Mouse (Mus musculus): ENCODE measurements around the gene Pik3cd.
A peak's percentile ranks its signal among the peaks of the same experiment; 100 is the strongest.
"Not testable (repeated sequence)": the region's sequence is repeated elsewhere in the genome, so short reads cannot be mapped to it uniquely, and the experiment has no call there.

Pik3cd gene

GRCm38 (mm10) chr4:149702210-149702979, at the start of gene Pik3cd:
Gene Pik3cd (minus strand): TSS chr4:149702571.
- no peak for DNase-seq

GRCm38 (mm10) chr4:149750671-149751070, 48.3 kb upstream of the Pik3cd start:
- no peak for DNase-seq

- not testable (repeated sequence) for DNase-seq
Measured at GRCm38 (mm10) chr4:149749663-149750015, 47.3 kb upstream of the Pik3cd start.

- DNase-seq, result no peak
Measured at GRCm38 (mm10) chr4:149749003-149749662, 46.8 kb upstream of the Pik3cd start.

GRCm38 (mm10) chr4:149744119-149744518, 41.7 kb upstream of the Pik3cd start:
- DNase-seq, result no peak

- no peak for DNase-seq
Measured at GRCm38 (mm10) chr4:149742011-149742530, 39.7 kb upstream of the Pik3cd start.

GRCm38 (mm10) chr4:149740301-149740700, 37.9 kb upstream of the Pik3cd start:
- DNase-seq, result no peak

- no peak for DNase-seq
Measured at GRCm38 (mm10) chr4:149739478-149739877, 37.1 kb upstream of the Pik3cd start.

- DNase-seq, result peak; percentile 97
Measured at GRCm38 (mm10) chr4:149737383-149738324, 35.3 kb upstream of the Pik3cd start, which contains the start of gene Tmem201. Gene Tmem201 (minus strand): TSS chr4:149738044.

- peak; percentile 69 for DNase-seq
Measured at GRCm38 (mm10) chr4:149736581-149736980, 34.2 kb upstream of the Pik3cd start.

- DNase-seq, result no peak
Measured at GRCm38 (mm10) chr4:149735624-149736250, 33.4 kb upstream of the Pik3cd start.

- DNase-seq, result no peak
Measured at GRCm38 (mm10) chr4:149734730-149735475, 32.5 kb upstream of the Pik3cd start.

GRCm38 (mm10) chr4:149734246-149734645, 31.9 kb upstream of the Pik3cd start:
- DNase-seq, result no peak

GRCm38 (mm10) chr4:149733748-149734147, 31.4 kb upstream of the Pik3cd start:
- DNase-seq, result no peak

- no peak for DNase-seq
Measured at GRCm38 (mm10) chr4:149732800-149733199, 30.4 kb upstream of the Pik3cd start.

GRCm38 (mm10) chr4:149732313-149732712, 29.9 kb upstream of the Pik3cd start:
- DNase-seq, result no peak

- DNase-seq, result no peak
Measured at GRCm38 (mm10) chr4:149730827-149731226, 28.5 kb upstream of the Pik3cd start.

GRCm38 (mm10) chr4:149728810-149729209, 26.4 kb upstream of the Pik3cd start:
- no peak for DNase-seq

GRCm38 (mm10) chr4:149727636-149728035, 25.3 kb upstream of the Pik3cd start:
- no peak for DNase-seq

- peak; percentile 86 for DNase-seq
Measured at GRCm38 (mm10) chr4:149725661-149726350, 23.4 kb upstream of the Pik3cd start.

- DNase-seq, result no peak
Measured at GRCm38 (mm10) chr4:149724916-149725470, 22.6 kb upstream of the Pik3cd start.
